Mouse (Mus musculus): Measurements from ENCODE around the gene H2-Oa. TPM values are rescaled to one million over a fixed set of nuclear protein-coding genes. Genes with fewer than 3 reads are reported as not detected.
A peak's percentile ranks its signal among the peaks of the same experiment; 100 is the strongest.

The H2-Oa gene
- polyA plus RNA-seq (2016; fragmentation: Nextera tagmentation; extraction: Ambion mirVana): 0.43 and 0.48 TPM in 2 replicates

GRCm38 (mm10) chr17:34092197-34092875, at the start of gene H2-Oa:
Gene H2-Oa (plus strand): TSS chr17:34092340.
- WGBS: 37% methylated on average over 11 of the region's 11 CpGs
- Histone ChIP-seq H3K27ac (no peak within 1 kb of the TSS), H3K4me2 (replicated peaks) (no peak within 1 kb of the TSS), H3K9ac (no peak within 1 kb of the TSS), H3K36me3 (no peaks in the 10 kb centered on the region), H3K27me3 (no peaks in the 10 kb centered on the region; the same call in 1 of the 2 replicates), H3K4me1 (no peaks in the 10 kb centered on the region; the same call in 1 of the 2 replicates), H3K4me3 (no peak within 1 kb of the TSS), H3K9me3 (no peaks in the 10 kb centered on the region)
- no peak for ATAC-seq (ENCODE audit: insufficient number of reproducible peaks, insufficient read depth, low FRiP score, low TSS enrichment)

- 80% methylated on average over 14 of the region's 14 CpGs for WGBS
- H3K4me2 ChIP-seq (replicated peaks): no peak overlapping the region
- no peaks in the 10 kb centered on the region for H3K36me3 ChIP-seq
- H3K9ac ChIP-seq: no peak overlapping the region
- H3K4me3 ChIP-seq: no peak overlapping the region
- no peaks in the 10 kb centered on the region for H3K9me3 ChIP-seq
- no peak overlapping the region for H3K27ac ChIP-seq
- H3K4me1 ChIP-seq: peaks cover 8% of the 10 kb centered on the region
- ATAC-seq (ENCODE audit: insufficient number of reproducible peaks, insufficient read depth, low FRiP score, low TSS enrichment): no peak
- peaks cover 13% of the 10 kb centered on the region for H3K27me3 ChIP-seq
Measured at GRCm38 (mm10) chr17:34045941-34046340, 46.2 kb upstream of the H2-Oa start.

- 94% methylated on average over 5 of the region's 5 CpGs for WGBS
- no peak overlapping the region for H3K9ac ChIP-seq
Measured at GRCm38 (mm10) chr17:34047404-34048050, 44.6 kb upstream of the H2-Oa start.

GRCm38 (mm10) chr17:34057224-34057623, 34.9 kb upstream of the H2-Oa start:
- H3K9ac ChIP-seq: no peak overlapping the region
- no peaks in the 10 kb centered on the region for H3K4me1 ChIP-seq
- no peaks in the 10 kb centered on the region for H3K27me3 ChIP-seq
- H3K4me3 ChIP-seq: no peak overlapping the region
- H3K36me3 ChIP-seq: no peaks in the 10 kb centered on the region
- WGBS: 67% methylated on average over 7 of the region's 7 CpGs
- no peak overlapping the region for H3K4me2 ChIP-seq (replicated peaks)
- no peaks in the 10 kb centered on the region for H3K9me3 ChIP-seq
- no peak for ATAC-seq (ENCODE audit: insufficient number of reproducible peaks, insufficient read depth, low FRiP score, low TSS enrichment)
- no peak overlapping the region for H3K27ac ChIP-seq

More at GRCm38 (mm10) chr17:34047404-34048050, 44.6 kb upstream of the H2-Oa start:
- no peaks in the 10 kb centered on the region for H3K4me1 ChIP-seq
- no peak overlapping the region for H3K4me3 ChIP-seq
- ATAC-seq (ENCODE audit: insufficient number of reproducible peaks, insufficient read depth, low FRiP score, low TSS enrichment): no peak
- H3K4me2 ChIP-seq (replicated peaks): no peak overlapping the region
- H3K36me3 ChIP-seq: no peaks in the 10 kb centered on the region
- H3K9me3 ChIP-seq: no peaks in the 10 kb centered on the region
- H3K27me3 ChIP-seq: no peaks in the 10 kb centered on the region
- H3K27ac ChIP-seq: no peak overlapping the region

- WGBS: 64% methylated on average over 3 of the region's 3 CpGs
- ATAC-seq (ENCODE audit: insufficient number of reproducible peaks, insufficient read depth, low FRiP score, low TSS enrichment): no peak
- H3K4me1 ChIP-seq: no peaks in the 10 kb centered on the region
- no peak overlapping the region for H3K27ac ChIP-seq
- H3K27me3 ChIP-seq: no peaks in the 10 kb centered on the region; the same call in 1 of the 2 replicates
- no peaks in the 10 kb centered on the region for H3K36me3 ChIP-seq
- no peaks in the 10 kb centered on the region for H3K9me3 ChIP-seq
- no peak overlapping the region for H3K4me3 ChIP-seq
- no peak overlapping the region for H3K9ac ChIP-seq
- H3K4me2 ChIP-seq (replicated peaks): no peak overlapping the region
Measured at GRCm38 (mm10) chr17:34068864-34069263, 23.3 kb upstream of the H2-Oa start.

GRCm38 (mm10) chr17:34072091-34072490, 20.0 kb upstream of the H2-Oa start:
- no peak overlapping the region for H3K4me3 ChIP-seq
- no peaks in the 10 kb centered on the region for H3K36me3 ChIP-seq
- peaks cover 16% of the 10 kb centered on the region for H3K27me3 ChIP-seq
- no peaks in the 10 kb centered on the region for H3K9me3 ChIP-seq
- no peak overlapping the region for H3K4me2 ChIP-seq (replicated peaks)
- no peak overlapping the region for H3K27ac ChIP-seq
- 68% methylated on average over 5 of the region's 5 CpGs for WGBS
- no peak for ATAC-seq (ENCODE audit: insufficient number of reproducible peaks, insufficient read depth, low FRiP score, low TSS enrichment)
- no peak overlapping the region for H3K9ac ChIP-seq
- no peaks in the 10 kb centered on the region for H3K4me1 ChIP-seq

GRCm38 (mm10) chr17:34075271-34075670, 16.9 kb upstream of the H2-Oa start:
- Histone ChIP-seq H3K36me3 (no peaks in the 10 kb centered on the region), H3K9me3 (no peaks in the 10 kb centered on the region), H3K27ac (no peak overlapping the region), H3K27me3 (peaks cover 19% of the 10 kb centered on the region), H3K4me2 (replicated peaks) (no peak overlapping the region), H3K4me1 (no peaks in the 10 kb centered on the region), H3K9ac (no peak overlapping the region), H3K4me3 (no peak overlapping the region)
- ATAC-seq (ENCODE audit: insufficient number of reproducible peaks, insufficient read depth, low FRiP score, low TSS enrichment): no peak
- 43% methylated on average over 7 of the region's 7 CpGs for WGBS

- no peak for ATAC-seq (ENCODE audit: insufficient number of reproducible peaks, insufficient read depth, low FRiP score, low TSS enrichment)
- no peaks in the 10 kb centered on the region for H3K4me1 ChIP-seq
- H3K9ac ChIP-seq: no peak overlapping the region
- H3K4me2 ChIP-seq (replicated peaks): no peak overlapping the region
- no peaks in the 10 kb centered on the region for H3K9me3 ChIP-seq
- peaks cover 19% of the 10 kb centered on the region for H3K27me3 ChIP-seq
- no peak overlapping the region for H3K27ac ChIP-seq
- WGBS: 1% methylated on average over 9 of the region's 9 CpGs
- H3K4me3 ChIP-seq: no peak overlapping the region
- H3K36me3 ChIP-seq: no peaks in the 10 kb centered on the region
Measured at GRCm38 (mm10) chr17:34077549-34077948, 14.6 kb upstream of the H2-Oa start.

- Histone ChIP-seq H3K4me3 (no peak overlapping the region), H3K36me3 (no peaks in the 10 kb centered on the region), H3K4me1 (0 out of 2 replicates have a peak, but pooled peaks cover 4% of the 10 kb centered on the region), H3K9me3 (no peaks in the 10 kb centered on the region), H3K27me3 (peaks cover 19% of the 10 kb centered on the region), H3K4me2 (replicated peaks) (no peak overlapping the region), H3K9ac (no peak overlapping the region), H3K27ac (no peak overlapping the region)
- ATAC-seq (ENCODE audit: insufficient number of reproducible peaks, insufficient read depth, low FRiP score, low TSS enrichment): no peak
- 69% methylated on average over 4 of the region's 4 CpGs for whole genome bisulfite sequencing
Measured at GRCm38 (mm10) chr17:34078148-34078547, 14.0 kb upstream of the H2-Oa start.

- Histone ChIP-seq H3K9ac (no peak overlapping the region), H3K27ac (no peak overlapping the region), H3K27me3 (peaks cover 19% of the 10 kb centered on the region), H3K9me3 (no peaks in the 10 kb centered on the region), H3K36me3 (no peaks in the 10 kb centered on the region), H3K4me2 (replicated peaks) (no peak overlapping the region), H3K4me1 (0 out of 2 replicates have a peak, but pooled peaks cover 6% of the 10 kb centered on the region), H3K4me3 (no peak overlapping the region)
- ATAC-seq (ENCODE audit: insufficient number of reproducible peaks, insufficient read depth, low FRiP score, low TSS enrichment): no peak
- WGBS: 87% methylated on average over 11 of the region's 11 CpGs
Measured at GRCm38 (mm10) chr17:34079002-34079401, 13.1 kb upstream of the H2-Oa start.

GRCm38 (mm10) chr17:34079621-34080020, 12.5 kb upstream of the H2-Oa start:
- H3K4me2 ChIP-seq (replicated peaks): no peak overlapping the region
- no peaks in the 10 kb centered on the region for H3K36me3 ChIP-seq
- H3K4me1 ChIP-seq: 0 out of 2 replicates have a peak, but pooled peaks cover 6% of the 10 kb centered on the region
- H3K27ac ChIP-seq: no peak overlapping the region
- peaks cover 19% of the 10 kb centered on the region for H3K27me3 ChIP-seq
- no peak overlapping the region for H3K4me3 ChIP-seq
- ATAC-seq (ENCODE audit: insufficient number of reproducible peaks, insufficient read depth, low FRiP score, low TSS enrichment): peak; percentile 81
- no peaks in the 10 kb centered on the region for H3K9me3 ChIP-seq
- no peak overlapping the region for H3K9ac ChIP-seq
- 14% methylated on average over 5 of the region's 5 CpGs for WGBS

- Histone ChIP-seq H3K4me3 (no peak overlapping the region), H3K27ac (no peak overlapping the region), H3K4me2 (replicated peaks) (no peak overlapping the region), H3K9ac (0 out of 2 replicates have a peak overlapping the region, but pooled peaks have one; percentile 30), H3K27me3 (no peaks in the 10 kb centered on the region), H3K4me1 (0 out of 2 replicates have a peak, but pooled peaks cover 6% of the 10 kb centered on the region), H3K36me3 (no peaks in the 10 kb centered on the region), H3K9me3 (no peaks in the 10 kb centered on the region)
- 8% methylated on average over 8 of the region's 8 CpGs for WGBS
- no peak for ATAC-seq (ENCODE audit: insufficient number of reproducible peaks, insufficient read depth, low FRiP score, low TSS enrichment)
Measured at GRCm38 (mm10) chr17:34083104-34083503, 9.0 kb upstream of the H2-Oa start.
